Mouse (Mus musculus): ENCODE measurements around the gene Prrc2c.
"Not testable (repeated sequence)": the region's sequence is repeated elsewhere in the genome, so short reads cannot be mapped to it uniquely, and the experiment has no call there.

Gene Prrc2c

GRCm38 (mm10) chr1:162693721-162694120 lies 46.6 kb downstream of the Prrc2c start:
- no peak for DNase-seq (ENCODE audit: low spot score in 2 of 2)

GRCm38 (mm10) chr1:162665486-162666174 lies 74.7 kb downstream of the Prrc2c start:
- no peak for DNase-seq (ENCODE audit: low spot score in 2 of 2)

GRCm38 (mm10) chr1:162664826-162665475 lies 75.4 kb downstream of the Prrc2c start:
- peak; percentile 61 to 65 for DNase-seq (ENCODE audit: low spot score in 2 of 2)

GRCm38 (mm10) chr1:162660276-162660860 lies 80.0 kb downstream of the Prrc2c start:
- no peak for DNase-seq (ENCODE audit: low spot score in 2 of 2)

- DNase-seq (ENCODE audit: low spot score in 2 of 2): no peak
Measured at GRCm38 (mm10) chr1:162658119-162658518, 82.2 kb downstream of the Prrc2c start, which contains the start of gene Myocos. TSS of gene Myocos (minus strand) at chr1:162658219.

GRCm38 (mm10) chr1:162648416-162648815 lies 91.9 kb downstream of the Prrc2c start:
- DNase-seq (ENCODE audit: low spot score in 2 of 2): no peak

- DNase-seq (ENCODE audit: low spot score in 2 of 2): peak in 1 of 2 experiments; percentile 9
Measured at GRCm38 (mm10) chr1:162646083-162646686, 94.2 kb downstream of the Prrc2c start.

- DNase-seq (ENCODE audit: low spot score in 2 of 2): no peak
Measured at GRCm38 (mm10) chr1:162643752-162644151, 96.6 kb downstream of the Prrc2c start.

- DNase-seq (ENCODE audit: low spot score in 2 of 2): no peak
Measured at GRCm38 (mm10) chr1:162642591-162642990, 97.8 kb downstream of the Prrc2c start.

- DNase-seq (ENCODE audit: low spot score in 2 of 2): no peak
Measured at GRCm38 (mm10) chr1:162639861-162640260, 100.5 kb downstream of the Prrc2c start.

- DNase-seq (ENCODE audit: low spot score in 2 of 2): no peak
Measured at GRCm38 (mm10) chr1:162639051-162639750, 101.2 kb downstream of the Prrc2c start, which contains the start of gene Myoc. TSS of gene Myoc (plus strand) at chr1:162639155.

- DNase-seq (ENCODE audit: low spot score in 2 of 2): no peak
Measured at GRCm38 (mm10) chr1:162638535-162638934, 101.8 kb downstream of the Prrc2c start.

- DNase-seq (ENCODE audit: low spot score in 2 of 2): no peak
Measured at GRCm38 (mm10) chr1:162636516-162636915, 103.8 kb downstream of the Prrc2c start.

- not testable (repeated sequence) for DNase-seq (ENCODE audit: low spot score in 2 of 2)
Measured at GRCm38 (mm10) chr1:162635291-162635931, 104.9 kb downstream of the Prrc2c start.

- DNase-seq (ENCODE audit: low spot score in 2 of 2): not testable (repeated sequence)
Measured at GRCm38 (mm10) chr1:162628326-162628725, 112.0 kb downstream of the Prrc2c start.

GRCm38 (mm10) chr1:162627821-162628220 lies 112.5 kb downstream of the Prrc2c start:
- DNase-seq (ENCODE audit: low spot score in 2 of 2): not testable (repeated sequence)

GRCm38 (mm10) chr1:162625229-162625628 lies 115.1 kb downstream of the Prrc2c start:
- peak; percentile 60 to 67 for DNase-seq (ENCODE audit: low spot score in 2 of 2)

- DNase-seq (ENCODE audit: low spot score in 2 of 2): no peak
Measured at GRCm38 (mm10) chr1:162623895-162624294, 116.5 kb downstream of the Prrc2c start.

Measured in spleen, postnatal 36 days (tissue).